Mouse (Mus musculus) MEL (cell line): ENCODE data around the gene Lrfn1. TPM values are rescaled to one million over a fixed set of nuclear protein-coding genes. Genes with fewer than 3 reads are reported as not detected.

Source experiments
- DNase-seq: peaks from one replicate; pipeline ENCODE4 v3.0.0; 2011; ENCODE audit warnings: low read depth, low spot score
- H3K27ac ChIP-seq: 2 replicates; pipeline ENCODE4 v1.5.1; 2012; ENCODE audit warnings: low read depth, mild to moderate bottlenecking, control low read depth, low read length, moderate library complexity; ENCODE audit not compliant: control insufficient read depth
- H3K27me3 ChIP-seq, 2 experiments: fragments of 150-350 bp in 1 of 2; sonication (generic) in 1 of 2; 2 replicates each; pipeline ENCODE4 v1.6.1; 2012; ENCODE audit warnings: low read length in 2 of 2, mild to moderate bottlenecking in 2 of 2, improper control_type of control experiment in 1 of 2, moderate library complexity in 1 of 2; ENCODE audit not compliant: insufficient read depth in 2 of 2, control insufficient read depth in 1 of 2
- H3K36me3 ChIP-seq, 2 experiments: 2 replicates each; pipeline ENCODE4 v1.6.1; 2012 to 2014; ENCODE audit warnings: low read length in 2 of 2, improper control_type of control experiment in 1 of 2, inconsistent platforms in 1 of 2, mild to moderate bottlenecking in 1 of 2; ENCODE audit not compliant: insufficient read depth in 2 of 2, control insufficient read depth in 1 of 2
- H3K4me1 ChIP-seq, 2 experiments: fragments of 150-350 bp in 1 of 2; sonication (generic) in 1 of 2; 2 replicates each; pipeline ENCODE4 v1.6.1; 2012; ENCODE audit warnings: low read length in 2 of 2, improper control_type of control experiment in 1 of 2, mild to moderate bottlenecking in 1 of 2; ENCODE audit not compliant: insufficient read depth in 2 of 2, control insufficient read depth in 1 of 2
- H3K4me3 ChIP-seq, 2 experiments: fragments of 150-350 bp in 1 of 2; sonication (generic) in 1 of 2; 2 replicates each; pipeline ENCODE4 v1.5.1; 2012; ENCODE audit warnings: low read depth in 2 of 2, low read length in 2 of 2, mild to moderate bottlenecking in 2 of 2, moderate library complexity in 2 of 2, control low read depth in 1 of 2, improper control_type of control experiment in 1 of 2; ENCODE audit not compliant: control insufficient read depth in 1 of 2, insufficient read depth in 1 of 2
- H3K79me2 ChIP-seq: 2 replicates; pipeline ENCODE4 v1.6.1; 2012; ENCODE audit warnings: mild to moderate bottlenecking, low read length, moderate library complexity; ENCODE audit not compliant: control insufficient read depth, poor library complexity, insufficient read depth
- H3K9ac ChIP-seq: 2 replicates; pipeline ENCODE4 v1.6.1; 2012; ENCODE audit warnings: low read depth, mild to moderate bottlenecking, control low read depth, low read length, moderate library complexity; ENCODE audit not compliant: control insufficient read depth, poor library complexity, severe bottlenecking
- H3K9me3 ChIP-seq: fragments of 150-350 bp; sonication (generic); replicated peaks from 2 replicates; pipeline ENCODE4 v1.6.1; 2012; ENCODE audit warnings: mild to moderate bottlenecking, low read length, improper control_type of control experiment, moderate library complexity; ENCODE audit not compliant: insufficient read depth
- BHLHE40 ChIP-seq: IDR thresholded peaks from 2 replicates; pipeline ENCODE4 v1.6.1; 2012; ENCODE audit warnings: low read depth, mild to moderate bottlenecking, inconsistent platforms, low read length, improper control_type of control experiment, borderline replicate concordance
- CHD1 ChIP-seq: IDR thresholded peaks from 2 replicates; pipeline ENCODE4 v1.6.1; 2012; ENCODE audit warnings: low read depth, mild to moderate bottlenecking, inconsistent platforms, low read length, improper control_type of control experiment
- CTCF ChIP-seq, 3 experiments: IDR thresholded peaks in 2 of 3; conservative IDR thresholded peaks in 1 of 3; 2 replicates each; pipeline ENCODE4 v1.5.1; 2011 to 2012; ENCODE audit warnings: low read length in 3 of 3, low read depth in 2 of 3, mild to moderate bottlenecking in 2 of 3, improper control_type of control experiment in 1 of 3, inconsistent platforms in 1 of 3, mixed read lengths in 1 of 3, moderate library complexity in 1 of 3; ENCODE audit not compliant: control insufficient read depth in 1 of 3, insufficient read depth in 1 of 3, poor library complexity in 1 of 3, severe bottlenecking in 1 of 3
- E2F4 ChIP-seq: IDR thresholded peaks from 2 replicates; pipeline ENCODE4 v1.6.1; 2011; ENCODE audit warnings: low read depth, low read length, improper control_type of control experiment, borderline replicate concordance
- GABPA ChIP-seq: IDR thresholded peaks from 2 replicates; pipeline ENCODE4 v1.6.1; 2012; ENCODE audit warnings: low read depth, mild to moderate bottlenecking, inconsistent platforms, low read length, improper control_type of control experiment, moderate library complexity
- GATA1 ChIP-seq: IDR thresholded peaks from 2 replicates; pipeline ENCODE4 v1.6.1; 2011; ENCODE audit warnings: low read depth, low read length, improper control_type of control experiment
- MAFK ChIP-seq: IDR thresholded peaks from 2 replicates; pipeline ENCODE4 v1.6.1; 2011; ENCODE audit warnings: low read depth, mild to moderate bottlenecking, low read length, improper control_type of control experiment, borderline replicate concordance
- MAX ChIP-seq: IDR thresholded peaks from 2 replicates; pipeline ENCODE4 v1.6.1; 2011; ENCODE audit warnings: low read length, improper control_type of control experiment
- MAZ ChIP-seq: IDR thresholded peaks from 2 replicates; pipeline ENCODE4 v1.6.1; 2012; ENCODE audit warnings: low read depth, mild to moderate bottlenecking, inconsistent platforms, low read length, improper control_type of control experiment
- MEF2A ChIP-seq: IDR thresholded peaks from 2 replicates; pipeline ENCODE4 v1.6.1; 2014; ENCODE audit warnings: low read depth, mild to moderate bottlenecking, inconsistent platforms, low read length, improper control_type of control experiment; ENCODE audit not compliant: poor library complexity, insufficient replicate concordance, severe bottlenecking; ENCODE audit errors: extremely low read depth
- MXI1 ChIP-seq: IDR thresholded peaks from 2 replicates; pipeline ENCODE4 v1.6.1; 2011; ENCODE audit warnings: mild to moderate bottlenecking, low read depth, low read length, improper control_type of control experiment
- POLR2AphosphoS2 ChIP-seq: IDR thresholded peaks from 2 replicates; pipeline ENCODE4 v1.6.1; 2011; ENCODE audit warnings: low read length, improper control_type of control experiment
- SIN3A ChIP-seq: IDR thresholded peaks from 2 replicates; pipeline ENCODE4 v1.6.1; 2012; ENCODE audit warnings: low read length, improper control_type of control experiment, inconsistent platforms
- SMC3 ChIP-seq: IDR thresholded peaks from 2 replicates; pipeline ENCODE4 v1.6.1; 2011; ENCODE audit warnings: low read depth, low read length, improper control_type of control experiment
- TBP ChIP-seq: IDR thresholded peaks from 2 replicates; pipeline ENCODE4 v1.8.0; 2011; ENCODE audit warnings: low read depth, low read length, improper control_type of control experiment
- UBTF ChIP-seq: IDR thresholded peaks from 2 replicates; pipeline ENCODE4 v1.6.1; 2012; ENCODE audit warnings: low read depth, mild to moderate bottlenecking, inconsistent platforms, low read length, improper control_type of control experiment, moderate library complexity, borderline replicate concordance; ENCODE audit not compliant: insufficient read depth
- USF1 ChIP-seq: IDR thresholded peaks from 2 replicates; pipeline ENCODE4 v1.6.1; 2014; ENCODE audit warnings: low read depth, mild to moderate bottlenecking, inconsistent platforms, low read length, improper control_type of control experiment, moderate library complexity
- USF2 ChIP-seq, 2 experiments: IDR thresholded peaks; 2 replicates each; pipeline ENCODE4 v1.6.1; 2011 to 2012; ENCODE audit warnings: improper control_type of control experiment in 2 of 2, low read length in 2 of 2, borderline replicate concordance in 1 of 2, inconsistent platforms in 1 of 2, low read depth in 1 of 2, mild to moderate bottlenecking in 1 of 2; ENCODE audit not compliant: insufficient read depth in 1 of 2
- ZKSCAN1 ChIP-seq: IDR thresholded peaks from 2 replicates; pipeline ENCODE4 v1.6.1; 2012; ENCODE audit warnings: low read depth, mild to moderate bottlenecking, inconsistent platforms, low read length, improper control_type of control experiment, moderate library complexity
- ZMIZ1 ChIP-seq: IDR thresholded peaks from 2 replicates; pipeline ENCODE4 v1.6.1; 2012; ENCODE audit warnings: low read depth, mild to moderate bottlenecking, inconsistent platforms, low read length, improper control_type of control experiment, moderate library complexity
- ZNF384 ChIP-seq: IDR thresholded peaks from 2 replicates; pipeline ENCODE4 v1.6.1; 2012; ENCODE audit warnings: low read depth, mild to moderate bottlenecking, inconsistent platforms, low read length, improper control_type of control experiment
- polyA plus RNA-seq, 2 experiments: library from polyadenylated mRNA; stranded (reverse) in 1 of 2; unstranded in 1 of 2; fragments of >175 nt in 1 of 2; fragments of >200 nt in 1 of 2; gene quantifications; 2 replicates each; pipeline versions ENCODE4 v1.2.1 to v1.2.4; 2012; ENCODE audit warnings: low replicate concordance in 2 of 2, low read depth in 1 of 2; ENCODE audit not compliant: insufficient read length in 2 of 2, insufficient read depth in 1 of 2, missing spikeins in 1 of 2
- total RNA-seq: library from RNA; depleted of rRNA; stranded (reverse); fragments of 300-350 nt; gene quantifications from 2 replicates; pipeline ENCODE4 v1.2.3, GENCODE M21; 2012; rRNA removed

Gene Lrfn1
- 1.2 and 1.9 TPM in 2 replicates for total RNA-seq
- polyA plus RNA-seq: 1 to 10 TPM in 1 of 2 experiments, not detected in 1; 5.8 TPM

GRCm38 (mm10) chr7:28451531-28452360 lies at the start of gene Lrfn1:
Gene Lrfn1, plus strand, starts transcription at chr7:28451980.
- no peak for DNase-seq
- Histone ChIP-seq H3K9ac (peak within 1 kb of the TSS; percentile 69), H3K36me3 (no peaks in the 10 kb centered on the region), H3K9me3 (no peaks in the 10 kb centered on the region), H3K27ac (no peak within 1 kb of the TSS), H3K4me3 (peak within 1 kb of the TSS; percentile 56 to 83), H3K79me2 (no peaks in the 10 kb centered on the region), H3K4me1 (peaks cover 0 to 4% of the 10 kb centered on the region in 2 experiments; a peak in 2 of 4 replicates), H3K27me3 (no peaks in the 10 kb centered on the region)
- TF ChIP-seq E2F4 (no peak), MXI1 (no peak), MAZ (no peak), SMC3 (no peak), CHD1 (no peak), USF1 (no peak), MAFK (no peak), POLR2AphosphoS2 (no peak), USF2 (IDR thresholded peaks at IDR 0.05; ENCODE audit: borderline replicate concordance in 1 of 2, insufficient read depth in 1 of 2, low read depth in 1 of 2, low read length in 2 of 2) (no peak), BHLHE40 (no peak), CTCF (IDR thresholded peaks at IDR 0.05 in 2 of 3, conservative IDR thresholded peaks at IDR 0.05 in 1 of 3; ENCODE audit: control insufficient read depth in 1 of 3, insufficient read depth in 1 of 3, low read depth in 2 of 3, low read length in 3 of 3, poor library complexity in 1 of 3, severe bottlenecking in 1 of 3) (no peak), ZNF384 (no peak), SIN3A (no peak), ZKSCAN1 (no peak), ZMIZ1 (no peak), TBP (no peak)

DNA sequence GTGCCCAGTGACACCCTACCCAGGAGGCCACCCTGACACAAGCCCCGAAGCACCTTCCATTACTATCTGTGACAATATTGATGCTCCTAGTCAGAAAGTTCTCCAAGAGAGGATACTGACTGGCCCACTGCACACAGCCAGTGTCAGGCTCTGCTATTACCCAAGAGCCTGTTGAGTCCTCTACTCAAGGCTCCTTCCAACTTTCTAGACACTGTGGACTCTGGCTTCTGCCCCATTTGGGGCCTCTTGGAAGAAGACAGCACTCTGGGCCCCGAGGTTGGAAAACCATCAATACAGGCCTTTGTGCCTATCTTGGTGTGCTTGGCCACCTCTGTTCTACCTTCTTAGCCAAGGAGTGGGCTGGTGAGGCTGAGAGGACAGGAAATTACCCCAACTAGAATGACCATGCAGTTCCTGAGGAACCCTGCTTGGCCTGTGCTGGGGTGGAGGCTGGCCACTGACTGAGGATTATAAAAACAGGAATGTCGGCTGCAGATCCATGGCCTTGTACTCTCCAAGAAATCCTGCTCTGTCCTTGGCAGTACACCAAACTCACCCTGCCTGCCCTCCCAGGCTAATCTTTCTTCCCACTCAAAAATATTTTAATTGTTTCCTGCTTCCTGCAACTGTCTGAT lies 40.8 kb upstream of the Lrfn1 start:
- Histone ChIP-seq H3K4me1 (no peaks in the 10 kb centered on the region), H3K36me3 (peaks cover 0 to 10% of the 10 kb centered on the region in 2 experiments; a peak in 2 of 4 replicates), H3K9ac (no peak overlapping the region)
- no peak for DNase-seq
- TF ChIP-seq MAX: no peak
- no peak for TF ChIP-seq BHLHE40
- TF ChIP-seq MAFK: no peak
- no peak for TF ChIP-seq SIN3A
- no peak for TF ChIP-seq GABPA
- TF ChIP-seq GATA1: no peak
- no peak for TF ChIP-seq ZMIZ1
- TF ChIP-seq MEF2A: no peak
- no peak for TF ChIP-seq UBTF
- TF ChIP-seq, all 39 proteins: peak for 0
- H3K27me3 ChIP-seq: no peaks in the 10 kb centered on the region
- no peaks in the 10 kb centered on the region for H3K79me2 ChIP-seq
- no peaks in the 10 kb centered on the region for H3K9me3 ChIP-seq
- no peak overlapping the region for H3K27ac ChIP-seq
- no peak overlapping the region for H3K4me3 ChIP-seq
